Mouse (Mus musculus): ENCODE data around the gene Cox20. TPM values are rescaled to one million over a fixed set of nuclear protein-coding genes. Genes with fewer than 3 reads are reported as not detected.
A peak's percentile ranks its signal among the peaks of the same experiment; 100 is the strongest.
"Not testable (repeated sequence)": the region's sequence is repeated elsewhere in the genome, so short reads cannot be mapped to it uniquely, and the experiment has no call there.

The Cox20 gene
- total RNA-seq, 2 experiments from 2014 or later, result 41.4 to 48.3 TPM

DNA sequence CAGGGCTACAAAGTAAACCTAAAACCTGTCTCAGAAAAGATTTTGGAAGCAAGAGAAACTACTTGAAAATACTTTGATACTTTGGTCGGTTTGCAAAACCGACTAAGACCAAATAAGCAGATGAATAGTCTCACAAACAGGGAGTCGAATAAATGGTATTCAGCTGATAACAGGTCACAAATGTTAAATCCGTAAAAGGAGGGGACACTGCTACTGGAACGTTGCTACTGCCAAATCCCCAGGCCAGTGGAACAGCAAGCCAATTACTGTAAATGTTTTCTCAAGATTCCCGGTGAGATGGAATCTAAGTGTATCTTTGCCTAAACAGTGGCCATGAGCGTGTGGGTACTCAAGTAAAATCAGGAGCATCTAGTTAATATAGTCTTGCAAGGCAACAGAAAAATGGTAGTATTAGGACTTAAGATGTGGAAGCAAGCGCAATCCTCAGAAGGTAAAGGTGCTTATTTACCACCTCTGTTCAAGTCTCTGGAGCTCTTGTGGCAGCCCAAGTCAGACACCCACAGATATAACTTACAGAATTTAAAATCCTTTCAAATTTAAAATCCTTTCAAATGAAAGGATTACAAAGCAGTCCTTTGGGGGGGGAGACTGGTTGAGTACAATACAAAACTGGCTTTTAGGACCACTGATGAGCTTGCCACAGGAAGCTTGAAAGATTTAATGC is 1.2 kb downstream of the Cox20 start:
- DNase-seq (ENCODE audit: low spot score in 2 of 2), result no peak

DNA sequence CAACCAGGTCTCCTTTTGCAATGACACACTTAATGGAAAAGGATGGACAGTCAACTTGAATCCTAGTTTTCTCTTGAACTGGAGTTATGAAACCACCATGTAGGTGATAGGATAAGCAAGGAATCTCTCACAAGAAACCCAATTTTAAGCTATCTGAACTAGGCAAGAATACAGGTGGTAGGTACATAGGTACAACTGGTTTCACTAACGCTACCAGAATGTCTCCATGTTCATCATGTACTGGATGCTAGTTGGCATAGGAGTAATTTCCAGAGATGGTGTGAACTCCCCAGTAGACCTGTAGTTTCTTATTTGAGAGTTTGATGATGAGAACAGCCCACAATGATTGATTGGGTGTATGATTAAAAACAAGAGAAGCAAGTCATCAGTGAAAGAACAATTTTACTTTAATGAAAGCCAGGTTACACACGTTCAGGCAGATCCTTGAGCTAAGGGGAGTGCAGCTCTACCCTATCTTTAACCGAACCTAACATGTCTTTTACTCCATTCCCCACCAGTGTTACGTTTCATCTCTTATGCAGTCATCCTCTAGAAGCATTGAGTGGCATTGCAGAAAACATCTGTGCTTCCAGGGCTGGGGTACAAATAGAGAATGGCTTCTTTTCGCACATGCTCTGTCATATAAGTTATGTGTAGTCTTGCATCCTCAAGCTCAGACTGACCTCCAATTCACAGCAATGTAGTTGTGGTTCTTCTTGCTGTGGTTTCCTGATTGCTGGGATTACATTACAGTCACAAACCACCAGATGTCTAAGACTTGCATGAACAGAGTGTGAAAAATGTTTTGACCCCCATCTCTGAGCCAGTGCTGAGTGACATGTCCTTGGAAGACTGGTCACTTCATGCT is 2.0 kb downstream of the Cox20 start:
- DNase-seq (ENCODE audit: low spot score in 2 of 2), result no peak

DNA sequence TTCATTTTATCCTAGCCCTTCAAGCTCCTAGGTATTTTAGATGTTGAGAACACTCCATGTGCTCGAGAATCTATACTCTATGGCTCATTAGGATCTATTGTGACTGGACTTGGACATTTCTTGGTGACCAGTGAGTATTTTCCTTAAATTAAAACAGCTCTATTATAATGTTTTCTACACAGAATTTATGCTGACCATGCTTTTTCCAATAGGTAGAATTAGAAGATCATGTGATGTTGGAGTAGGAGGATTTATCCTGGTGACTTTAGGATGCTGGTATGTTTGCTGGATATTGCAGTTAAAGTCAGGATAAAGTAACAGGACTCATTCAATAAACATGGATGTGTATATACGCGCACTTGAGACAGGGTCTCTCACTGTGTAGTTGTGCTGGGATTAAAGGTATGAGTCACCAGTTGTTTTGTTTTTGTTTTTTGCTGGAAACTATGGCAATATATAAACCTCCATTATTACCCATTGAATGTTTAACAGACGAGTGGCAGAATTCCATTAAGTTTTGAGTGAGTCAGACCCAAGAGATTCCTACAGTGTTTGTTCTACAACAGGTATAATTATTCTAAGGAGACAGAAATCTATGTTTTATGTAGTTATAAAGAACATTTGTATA is 2.9 kb downstream of the Cox20 start:
- DNase-seq (ENCODE audit: low spot score in 2 of 2), result no peak

DNA sequence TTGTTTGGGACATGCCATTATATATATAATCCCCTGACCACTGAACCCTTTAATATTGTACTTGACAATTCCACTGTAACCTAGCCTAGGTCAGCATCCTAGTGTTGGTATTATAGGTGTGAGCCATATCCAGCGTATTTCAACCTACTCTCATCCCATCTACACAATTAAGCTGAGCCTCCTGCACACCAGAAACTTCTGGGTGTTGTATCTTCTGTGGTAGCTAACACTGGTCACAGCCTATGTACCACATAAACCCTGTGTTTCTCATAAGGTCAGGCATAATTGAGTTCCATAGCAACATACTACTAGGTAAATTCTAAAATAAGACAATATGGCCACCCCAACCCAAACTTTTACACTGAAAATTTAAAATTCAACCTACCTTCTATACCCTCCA is 4.3 kb downstream of the Cox20 start:
- DNase-seq (ENCODE audit: low spot score in 2 of 2), result no peak

DNA sequence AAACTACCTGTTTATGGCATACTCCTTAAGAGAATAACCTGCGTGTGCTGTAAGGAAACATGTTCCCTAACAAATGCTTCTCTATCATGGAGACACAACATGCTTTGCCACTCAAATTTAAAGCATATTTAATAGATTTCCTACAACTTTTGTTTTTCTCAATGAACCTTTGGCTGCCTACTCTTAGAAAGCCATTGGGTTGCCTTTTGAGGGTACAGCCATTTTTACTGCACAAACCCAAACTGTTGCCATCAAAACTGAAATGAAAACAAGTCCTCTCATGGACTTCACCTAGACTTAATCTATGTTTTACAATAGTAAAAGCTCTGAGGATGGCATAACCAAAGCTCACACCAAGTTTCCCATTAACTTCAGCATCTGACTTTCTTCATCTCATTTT is 5.6 kb downstream of the Cox20 start:
- DNase-seq (ENCODE audit: low spot score in 2 of 2), result no peak

DNA sequence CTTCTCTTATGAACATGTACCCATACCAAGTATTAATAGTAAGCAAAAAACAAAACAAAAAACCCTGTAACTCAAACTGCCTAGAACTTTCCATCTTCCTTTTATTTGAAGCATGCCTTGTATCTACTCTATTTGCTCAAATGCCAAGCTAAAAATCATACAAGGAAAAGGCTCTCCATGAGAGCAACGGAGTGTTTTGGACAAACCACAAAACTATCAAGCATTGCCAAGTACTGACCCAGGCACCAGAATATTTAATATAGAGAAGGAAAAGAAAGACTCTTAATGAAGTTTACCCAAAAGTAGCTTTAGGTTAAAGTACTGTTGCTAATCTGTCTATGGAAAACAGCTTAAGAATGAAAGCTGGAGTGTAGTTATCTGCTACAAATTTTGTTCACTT is 7.4 kb downstream of the Cox20 start:
- no peak for DNase-seq (ENCODE audit: low spot score in 2 of 2)

DNA sequence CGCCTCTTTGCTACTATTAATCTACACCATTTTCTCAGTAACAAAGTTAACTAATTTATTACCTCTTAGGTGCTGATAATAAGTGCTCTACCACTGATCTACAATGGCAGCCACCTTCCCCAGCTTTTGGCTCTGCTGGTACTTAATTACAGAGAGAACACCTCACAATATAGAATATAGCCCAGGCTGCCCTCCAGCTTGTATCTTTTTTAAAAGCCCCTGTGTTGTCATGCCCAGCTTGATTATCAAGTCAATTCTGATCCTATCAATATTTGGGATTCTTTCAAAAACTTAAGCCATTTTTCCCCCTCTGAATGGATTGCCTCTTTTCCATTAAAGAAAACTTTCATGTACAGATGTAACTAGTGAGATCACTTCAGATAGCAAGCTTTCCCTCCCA is 8.0 kb downstream of the Cox20 start:
- DNase-seq (ENCODE audit: low spot score in 2 of 2), result no peak

DNA sequence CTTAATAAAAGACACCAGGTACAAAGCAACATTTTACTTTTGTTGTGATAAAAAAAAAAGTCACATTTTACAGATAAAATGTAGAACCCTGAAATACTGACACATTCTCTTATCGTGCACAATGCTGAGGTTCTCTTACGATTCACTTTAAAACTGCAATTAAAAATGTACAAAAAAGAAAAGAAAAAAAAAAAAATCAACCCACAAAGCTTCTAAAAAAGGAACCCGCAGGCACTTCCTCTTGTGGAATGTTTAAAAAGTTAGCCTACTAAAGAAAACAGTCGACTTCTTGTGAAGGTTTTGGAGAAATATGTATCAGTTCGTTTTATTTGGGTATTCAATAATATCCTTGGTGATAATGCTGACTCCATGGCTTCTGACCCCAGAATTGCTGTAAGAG is 10.1 kb downstream of the Cox20 start:
- no peak for DNase-seq (ENCODE audit: low spot score in 2 of 2)

DNA sequence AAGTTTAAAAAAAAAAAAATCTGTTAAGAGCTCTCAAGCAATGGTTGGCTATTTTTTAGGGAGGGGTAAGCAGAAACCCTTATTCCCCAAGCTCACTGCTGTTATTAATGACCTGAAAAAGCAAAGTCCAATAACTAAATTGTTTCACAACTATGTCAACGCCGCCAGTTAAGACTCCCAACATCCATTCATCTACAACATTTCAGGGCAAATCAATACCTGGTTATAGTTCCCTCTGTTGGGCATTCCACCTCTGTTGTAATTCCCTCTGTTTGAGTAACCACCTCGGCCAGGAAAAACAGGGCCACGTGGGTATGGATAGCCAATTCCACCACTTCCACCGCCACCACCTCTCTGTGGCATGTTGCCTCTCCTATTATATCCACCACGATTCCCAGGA is 11.0 kb downstream of the Cox20 start:
- DNase-seq (ENCODE audit: low spot score in 2 of 2), result no peak

DNA sequence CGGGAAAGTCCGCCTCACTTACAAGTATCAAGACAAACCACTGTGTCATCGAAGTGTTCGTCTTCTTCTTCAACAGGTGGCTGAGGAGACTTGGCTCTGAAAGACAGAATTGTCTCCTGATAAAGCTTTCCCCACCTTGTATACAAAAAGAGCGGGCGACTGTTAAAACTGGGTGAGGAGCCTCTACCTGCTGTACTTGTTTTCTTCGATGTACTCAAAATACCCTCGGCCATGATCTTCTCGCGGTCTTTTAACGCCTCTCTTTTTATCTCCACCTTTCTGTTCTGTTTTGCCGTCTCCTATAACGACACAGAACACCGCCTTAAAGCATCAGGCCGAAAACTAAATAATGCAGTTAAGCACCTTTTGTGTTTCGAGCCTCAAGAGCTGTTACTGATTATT is 16.9 kb downstream of the Cox20 start:
- DNase-seq (ENCODE audit: low spot score in 2 of 2), result no peak

DNA sequence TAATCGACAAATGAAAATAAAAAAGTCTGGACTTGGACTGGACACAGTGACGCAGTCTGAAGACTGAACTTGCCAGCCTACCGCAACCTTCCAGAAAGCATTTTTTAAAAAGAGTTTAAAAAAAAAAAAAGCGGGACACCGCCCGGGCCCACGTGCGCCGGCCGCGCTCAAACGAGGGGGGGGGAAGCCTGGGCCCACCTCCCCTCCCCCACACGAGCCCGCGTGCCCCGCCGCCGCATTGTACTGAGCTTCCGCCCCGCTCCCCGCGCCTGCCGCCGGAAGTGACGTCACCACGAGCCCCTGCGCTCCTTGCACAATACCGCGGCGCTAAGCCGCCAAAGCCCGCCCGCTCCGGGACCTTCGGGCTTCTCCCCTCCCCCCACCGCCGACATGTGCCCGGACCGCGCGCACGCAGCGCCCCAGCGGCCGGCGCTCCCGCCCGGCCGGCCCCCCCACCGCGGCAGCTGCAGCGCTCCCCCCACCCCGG is 17.4 kb downstream of the Cox20 start:
- DNase-seq (ENCODE audit: low spot score in 2 of 2), result peak; percentile 92 to 96

DNA sequence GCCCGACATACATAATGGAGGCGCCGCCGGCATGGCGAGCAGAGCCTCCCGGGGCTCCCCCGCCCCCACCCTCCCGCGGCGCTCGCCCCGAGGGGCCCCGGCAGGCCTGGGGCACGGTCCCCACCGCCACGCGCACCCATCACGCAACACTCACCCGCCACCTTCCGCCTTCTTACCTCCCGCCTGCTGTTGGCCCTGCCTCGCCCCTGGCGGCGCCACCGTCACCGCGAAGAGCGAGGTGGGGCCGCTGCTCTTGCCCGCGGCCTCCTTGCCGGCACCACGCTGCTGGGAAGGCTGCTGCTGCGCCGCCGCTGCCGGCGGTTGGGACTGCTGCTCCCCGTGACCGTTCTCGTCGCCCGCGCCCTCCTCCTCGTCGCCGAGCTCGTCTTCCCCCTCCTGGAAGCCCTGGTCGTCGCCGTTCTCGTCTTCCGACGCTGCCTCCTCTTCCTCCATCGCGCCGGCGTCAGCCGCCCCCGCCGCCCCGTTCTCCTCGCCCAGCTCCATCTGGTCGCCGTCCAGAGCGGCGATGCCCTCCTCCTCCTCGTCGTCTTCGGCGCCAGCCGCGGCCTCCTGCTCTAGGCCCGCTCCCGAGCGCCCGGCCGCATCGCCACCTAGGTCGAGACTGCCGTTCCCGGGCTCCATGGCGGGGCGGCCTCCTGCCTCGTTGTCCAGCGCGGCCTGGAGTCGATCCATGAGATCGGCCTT is 18.0 kb downstream of the Cox20 start:
- peak; percentile 55 to 63 for DNase-seq (ENCODE audit: low spot score in 2 of 2)

DNA sequence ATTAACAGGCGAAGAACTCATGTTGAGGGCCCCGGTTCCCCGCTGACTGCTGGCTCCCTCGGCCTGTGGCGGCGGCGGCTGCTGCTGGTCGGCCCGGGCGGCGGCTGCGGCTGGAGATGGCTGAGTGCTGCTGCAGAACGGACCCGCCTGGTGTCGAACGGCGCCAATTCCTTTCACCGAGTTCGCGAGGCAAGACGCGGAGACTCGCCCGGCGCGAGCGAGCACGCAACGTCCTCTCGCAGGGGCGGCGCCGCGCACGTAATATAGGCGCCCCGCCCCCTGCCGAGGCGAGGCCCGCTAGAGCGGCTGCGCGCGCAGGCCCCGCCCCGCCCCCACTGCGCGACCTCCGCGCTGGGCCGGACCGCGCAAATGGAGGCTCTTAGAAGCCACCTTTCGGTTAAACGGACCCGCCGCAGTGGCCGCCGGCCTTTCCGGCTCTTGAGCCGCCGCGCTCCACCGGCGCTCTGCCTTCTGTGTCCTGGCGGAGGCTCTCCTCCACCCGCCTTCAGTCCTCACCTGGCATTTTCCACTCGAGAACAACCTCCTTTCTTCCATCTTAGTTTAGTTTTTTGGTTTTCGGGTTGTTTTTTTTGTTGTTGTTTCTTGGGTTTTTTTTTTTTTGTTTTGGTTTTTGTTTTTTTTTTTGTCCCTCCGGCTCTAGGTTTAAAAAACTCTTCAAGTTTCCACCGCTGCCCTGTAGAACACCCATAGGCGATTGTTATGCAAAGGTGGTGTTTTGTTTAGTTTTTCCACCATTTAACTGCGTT is 18.8 kb downstream of the Cox20 start, which contains the start of gene Hnrnpu:
Gene Hnrnpu, minus strand, starts transcription at position 247 of the 767 bp plus-strand sequence.
- peak; percentile 93 to 98 for DNase-seq (ENCODE audit: low spot score in 2 of 2)

DNA sequence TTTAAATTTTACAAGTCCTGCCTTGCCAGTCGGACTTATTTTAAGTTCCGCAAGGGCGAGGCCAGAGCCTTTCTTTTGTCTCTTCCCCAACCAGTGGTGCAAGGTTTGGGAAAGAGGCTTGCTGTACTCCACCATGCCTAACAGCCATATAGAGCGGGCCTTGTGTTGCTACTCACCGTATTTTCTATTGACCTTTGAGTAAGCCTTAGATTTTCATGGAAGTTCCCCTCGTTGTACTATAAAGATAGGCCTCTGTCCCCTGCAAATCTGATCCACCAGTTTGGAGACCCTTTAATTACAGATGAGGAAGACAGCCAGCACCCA is 19.4 kb downstream of the Cox20 start:
- peak in 1 of 2 experiments; percentile 38 for DNase-seq (ENCODE audit: low spot score in 2 of 2)

DNA sequence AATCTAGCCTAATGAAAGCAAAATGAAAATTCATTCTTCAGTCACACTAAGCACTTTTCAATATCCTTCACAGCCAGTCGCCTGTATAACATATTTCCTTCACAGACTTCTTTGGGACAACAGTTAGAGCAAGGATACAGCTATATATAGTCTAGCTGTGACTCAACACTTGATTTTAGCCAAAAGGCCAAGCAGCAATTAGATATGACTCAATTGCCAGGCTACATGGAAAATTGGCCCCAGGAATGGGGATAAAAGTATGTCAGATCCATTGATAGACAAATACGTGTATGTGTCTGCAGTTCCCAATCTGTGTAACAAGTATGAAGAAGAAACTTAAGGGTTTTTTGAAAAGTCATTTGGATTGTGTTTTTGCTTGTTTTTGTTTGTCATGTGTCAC is 21.3 kb downstream of the Cox20 start:
- no peak for DNase-seq (ENCODE audit: low spot score in 2 of 2)

DNA sequence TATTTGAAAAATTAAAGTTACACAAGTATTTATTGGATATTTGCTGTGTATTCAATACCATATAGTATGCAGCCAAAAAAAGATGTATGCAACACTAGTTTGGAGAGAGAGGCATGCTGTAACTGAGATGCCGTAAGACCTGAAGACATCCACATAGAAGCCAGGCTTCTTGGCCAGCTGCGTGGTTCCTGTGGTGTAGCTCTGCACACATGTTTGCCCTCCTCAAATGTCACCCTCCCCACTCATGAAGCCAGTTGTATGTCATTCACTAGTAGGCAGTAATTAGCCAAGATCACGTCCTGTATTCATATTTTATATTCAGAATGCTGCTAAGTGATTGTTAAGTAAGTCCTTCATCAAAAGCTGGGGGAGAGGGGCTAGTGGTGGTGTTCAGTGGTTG is 22.5 kb downstream of the Cox20 start:
- no peak for DNase-seq (ENCODE audit: low spot score in 2 of 2)

DNA sequence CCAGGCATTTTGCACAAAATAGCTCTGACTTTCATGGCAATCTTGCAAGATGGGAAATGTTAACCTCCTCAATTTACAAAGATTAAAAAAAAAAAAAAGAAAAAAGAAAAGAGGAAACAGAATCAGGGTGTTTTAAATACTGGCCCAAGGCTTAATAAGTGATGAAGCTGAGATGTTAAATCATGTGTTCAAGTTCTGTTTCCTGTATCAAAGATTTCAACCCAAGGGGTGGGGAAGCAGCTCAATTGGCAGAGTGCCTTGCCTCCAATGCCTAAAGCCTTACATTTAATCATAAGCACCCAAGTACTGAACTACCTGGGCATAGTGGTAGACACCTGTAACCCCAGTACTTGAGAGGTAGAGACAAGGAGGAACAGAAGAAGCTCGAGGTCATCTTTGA is 23.1 kb downstream of the Cox20 start:
- no peak for DNase-seq (ENCODE audit: low spot score in 2 of 2)

DNA sequence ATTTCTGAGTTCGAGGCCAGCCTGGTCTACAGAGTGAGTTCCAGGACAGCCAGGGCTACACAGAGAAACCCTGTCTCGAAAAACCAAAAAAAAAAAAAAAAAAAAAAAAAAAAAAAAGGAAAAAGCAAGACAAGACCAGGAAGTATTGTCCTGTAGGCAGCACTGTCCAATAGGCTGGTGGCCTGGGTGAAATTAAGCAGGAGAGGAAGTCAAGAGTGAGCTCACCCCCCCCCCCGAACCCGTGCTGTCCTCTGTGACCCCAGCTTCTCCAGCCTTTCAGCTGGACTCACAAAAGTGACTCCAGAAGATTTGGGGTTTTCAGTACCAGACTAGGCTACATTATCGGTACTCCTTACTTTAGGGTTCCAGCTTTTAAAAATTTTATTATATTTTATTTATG is 23.7 kb downstream of the Cox20 start:
- DNase-seq (ENCODE audit: low spot score in 2 of 2), result no peak

DNA sequence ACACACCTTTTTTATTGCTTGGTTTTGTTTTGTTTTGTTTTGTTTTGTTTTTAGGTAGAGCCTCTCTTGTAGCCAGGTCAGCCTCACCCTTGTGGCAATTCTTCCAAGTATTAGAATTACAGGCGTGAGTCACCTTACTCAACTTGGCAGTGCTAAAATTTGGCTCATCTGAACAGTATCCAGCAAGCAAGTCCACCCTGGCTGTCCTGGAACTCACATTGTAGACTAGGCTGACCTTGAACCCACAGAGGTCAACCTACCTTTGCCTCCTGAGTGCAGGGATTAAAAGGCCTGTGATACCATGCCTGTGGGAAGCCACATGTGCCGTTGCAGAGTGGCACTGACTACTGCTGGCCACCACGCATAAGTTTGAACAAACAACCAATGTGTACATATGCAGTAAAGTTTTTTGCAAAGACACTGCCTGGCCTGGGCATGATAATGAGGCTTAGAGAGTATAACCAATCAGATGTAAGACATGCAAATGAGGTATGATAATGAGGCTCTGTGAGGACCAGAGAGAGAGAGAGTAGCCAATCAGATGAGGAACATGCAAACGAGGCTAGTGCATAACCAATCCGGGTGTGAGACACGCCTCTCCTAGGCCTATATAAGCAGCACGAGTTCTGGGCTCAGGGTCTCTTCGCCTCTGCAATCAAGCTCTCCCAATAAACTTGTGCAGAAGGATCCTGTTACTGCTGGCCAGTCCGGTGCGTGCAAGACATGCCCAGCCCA is 25.3 kb downstream of the Cox20 start:
- not testable (repeated sequence) for DNase-seq (ENCODE audit: low spot score in 2 of 2)

DNA sequence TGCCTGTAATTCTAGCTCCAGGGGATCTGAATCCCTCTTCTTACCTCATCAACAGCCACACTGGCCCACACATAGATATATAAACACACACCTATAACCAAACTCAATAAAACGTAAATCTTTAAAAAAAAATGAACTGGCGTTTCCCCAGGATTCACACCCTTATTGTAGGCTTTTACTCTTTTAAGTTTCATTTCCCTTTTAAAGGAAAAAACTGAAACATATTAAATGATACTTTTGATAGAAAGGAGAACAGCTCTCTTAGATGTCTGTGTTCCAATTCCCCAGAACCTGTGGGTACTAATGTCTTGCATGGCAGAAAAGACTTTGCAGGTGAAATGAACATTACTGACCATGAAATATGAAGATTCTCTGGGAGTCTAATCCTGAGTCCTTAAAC is 31.9 kb downstream of the Cox20 start:
- DNase-seq (ENCODE audit: low spot score in 2 of 2), result no peak

Measured in layer of hippocampus, postnatal 10 days (tissue).